Mouse (Mus musculus) midbrain, embryonic 14.5 days (tissue): ENCODE measurements around the gene H3f3b. TPM values are rescaled to one million over a fixed set of nuclear protein-coding genes. Genes with fewer than 3 reads are reported as not detected.
A peak's percentile ranks its signal among the peaks of the same experiment; 100 is the strongest.
"Not testable (repeated sequence)": the region's sequence is repeated elsewhere in the genome, so short reads cannot be mapped to it uniquely, and the experiment has no call there.

Source experiments
- ATAC-seq: fragments of 200-750 bp; cut with Nextera tagmentation; 2 replicates; pipeline ENCODE4 v1.8.0; 2017; ENCODE audit warnings: moderate number of reproducible peaks, moderate library complexity; ENCODE audit not compliant: low FRiP score, low TSS enrichment
- DNase-seq: peaks from one replicate; pipeline ENCODE4 v3.0.0-alpha.2; 2015
- H3K27ac ChIP-seq: fragments of 300-500 bp; sonication (generic); replicated peaks from 2 replicates; pipeline ENCODE4 v1.5.1; 2014; ENCODE audit warnings: mild to moderate bottlenecking, low read depth, low read length, moderate library complexity
- H3K27me3 ChIP-seq: fragments of 300-500 bp; sonication (generic); 2 replicates; pipeline ENCODE4 v1.6.1; 2014; ENCODE audit warnings: low read length, control low read depth, mixed read lengths; ENCODE audit not compliant: control insufficient read depth, insufficient read depth
- H3K36me3 ChIP-seq: fragments of 300-500 bp; sonication (generic); 2 replicates; pipeline ENCODE4 v1.6.1; 2014; ENCODE audit warnings: low read length, control low read depth; ENCODE audit not compliant: control insufficient read depth, insufficient read depth
- H3K4me1 ChIP-seq: fragments of 300-500 bp; sonication (generic); 2 replicates; pipeline ENCODE4 v1.6.1; 2014; ENCODE audit warnings: mild to moderate bottlenecking, antibody characterized with exemption, low read length, control low read depth; ENCODE audit not compliant: control insufficient read depth, insufficient read depth
- H3K4me2 ChIP-seq: fragments of 300-500 bp; sonication (generic); 2 replicates; pipeline ENCODE4 v1.6.1; 2014; ENCODE audit warnings: mild to moderate bottlenecking, low read length, moderate library complexity
- H3K4me3 ChIP-seq: fragments of 300-500 bp; sonication (generic); replicated peaks from 2 replicates; pipeline ENCODE4 v1.5.1; 2014; ENCODE audit warnings: low read depth, low read length
- H3K9ac ChIP-seq: fragments of 300-500 bp; sonication (generic); replicated peaks from 2 replicates; pipeline ENCODE4 v1.6.1; 2014; ENCODE audit warnings: mild to moderate bottlenecking, low read length, moderate library complexity
- H3K9me3 ChIP-seq: fragments of 300-500 bp; sonication (generic); 2 replicates; pipeline ENCODE4 v1.6.1; 2016; ENCODE audit warnings: low read length, control low read depth, mixed read lengths; ENCODE audit not compliant: control insufficient read depth
- WGBS: fragments of 180-500 bp; shearing (Covaris S2); extraction: QIAGEN DNeasy Blood & Tissue Kit; methylation state at CpG from one replicate; pipeline ENCODE4 v1.1.7; 2014; 5-methylcytosine and 5-hydroxymethylcytosine counted together
- polyA plus RNA-seq: library from polyadenylated mRNA; unstranded; fragments of >200 nt; fragmentation: Nextera tagmentation; extraction: Ambion mirVana; gene quantifications from 2 replicates; pipeline ENCODE4 v1.2.1, GENCODE M21; 2014

Gene H3f3b
- polyA plus RNA-seq, 1 experiment from 2014 or later: 2,948 TPM

DNA sequence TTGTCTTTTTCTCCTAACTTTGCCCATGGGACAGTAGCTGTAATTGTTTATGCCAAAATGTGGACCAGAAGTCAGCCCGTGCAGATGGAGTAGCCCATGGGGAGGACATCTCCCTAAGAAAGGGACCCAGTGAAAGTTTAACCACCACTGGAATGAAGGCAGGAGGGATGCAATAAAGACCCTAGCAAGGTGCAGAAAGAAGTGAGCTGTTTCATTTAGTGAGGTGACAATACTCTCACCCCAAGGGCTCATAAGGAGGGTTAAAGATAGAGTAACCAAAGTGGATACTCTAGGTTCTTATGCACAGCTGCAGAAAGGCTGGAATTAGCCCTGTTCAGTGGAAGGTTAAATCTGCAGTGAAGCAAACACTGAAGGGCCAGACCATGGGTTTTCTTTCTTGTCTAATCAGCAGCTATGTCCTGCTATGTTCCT is 8.4 kb downstream of the H3f3b start:
- WGBS: 66% methylated on average over 1 of the region's 1 CpGs
- Histone ChIP-seq H3K4me1 (peaks cover 14% of the 10 kb centered on the region), H3K36me3 (peaks cover 31% of the 10 kb centered on the region), H3K4me3 (no peak overlapping the region), H3K27ac (no peak overlapping the region), H3K9me3 (no peaks in the 10 kb centered on the region), H3K27me3 (no peaks in the 10 kb centered on the region), H3K4me2 (no peak overlapping the region), H3K9ac (no peak overlapping the region)
- ATAC-seq (no peak), DNase-seq (no peak)

DNA sequence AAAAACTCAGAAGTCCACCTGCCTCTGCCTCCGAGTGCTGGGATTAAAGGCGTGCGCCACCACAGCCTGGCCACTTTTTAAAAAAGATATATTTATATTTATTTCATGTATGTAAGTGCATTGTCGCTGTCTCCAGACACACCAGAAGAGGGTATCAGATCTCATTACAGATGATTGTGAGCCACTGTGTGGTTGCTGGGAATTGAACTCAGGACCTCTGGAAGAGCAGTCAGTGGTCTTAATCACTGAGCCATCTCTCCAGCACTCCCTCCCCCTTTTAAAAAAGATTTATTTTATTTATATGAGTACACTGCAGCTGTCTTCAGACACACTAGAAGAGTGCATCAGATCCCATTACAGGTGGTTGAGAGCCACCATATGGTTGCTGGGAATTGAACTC is 8.9 kb downstream of the H3f3b start:
- Histone ChIP-seq H3K4me1 (peaks cover 14% of the 10 kb centered on the region), H3K36me3 (peaks cover 31% of the 10 kb centered on the region)
- 94% methylated on average over 4 of the region's 4 CpGs for WGBS
- H3K4me2 ChIP-seq, H3K4me3 ChIP-seq, H3K27ac ChIP-seq, H3K27me3 ChIP-seq, H3K9ac ChIP-seq, DNase-seq, H3K9me3 ChIP-seq, ATAC-seq: not testable (repeated sequence)

DNA sequence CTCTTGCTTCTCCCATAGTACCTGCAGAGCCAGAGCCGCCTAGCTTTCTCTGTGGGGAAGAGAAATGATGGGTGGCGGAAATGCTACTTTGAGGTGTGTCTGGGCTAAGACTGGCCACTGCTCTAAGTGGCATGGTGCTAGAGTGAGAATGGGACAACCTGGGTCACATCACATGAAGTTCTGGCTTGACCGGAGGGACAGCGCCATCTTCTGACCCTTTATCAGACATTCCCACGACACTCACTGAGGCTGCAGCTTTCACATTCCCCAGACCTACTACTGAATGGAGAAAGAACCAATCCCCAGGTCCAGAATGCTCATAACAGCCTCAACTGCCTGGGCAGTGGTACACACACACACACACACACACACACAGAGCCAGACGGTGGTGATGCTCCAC is 9.7 kb downstream of the H3f3b start:
- H3K4me3 ChIP-seq: no peak overlapping the region
- H3K9ac ChIP-seq: no peak overlapping the region
- H3K27me3 ChIP-seq: no peaks in the 10 kb centered on the region
- ATAC-seq (no peak), DNase-seq (peak; percentile 49)
- peaks cover 27% of the 10 kb centered on the region for H3K36me3 ChIP-seq
- H3K4me2 ChIP-seq: no peak overlapping the region
- 33% methylated on average over 6 of the region's 6 CpGs for WGBS
- no peaks in the 10 kb centered on the region for H3K9me3 ChIP-seq
- H3K27ac ChIP-seq: no peak overlapping the region
- peaks cover 16% of the 10 kb centered on the region for H3K4me1 ChIP-seq

DNA sequence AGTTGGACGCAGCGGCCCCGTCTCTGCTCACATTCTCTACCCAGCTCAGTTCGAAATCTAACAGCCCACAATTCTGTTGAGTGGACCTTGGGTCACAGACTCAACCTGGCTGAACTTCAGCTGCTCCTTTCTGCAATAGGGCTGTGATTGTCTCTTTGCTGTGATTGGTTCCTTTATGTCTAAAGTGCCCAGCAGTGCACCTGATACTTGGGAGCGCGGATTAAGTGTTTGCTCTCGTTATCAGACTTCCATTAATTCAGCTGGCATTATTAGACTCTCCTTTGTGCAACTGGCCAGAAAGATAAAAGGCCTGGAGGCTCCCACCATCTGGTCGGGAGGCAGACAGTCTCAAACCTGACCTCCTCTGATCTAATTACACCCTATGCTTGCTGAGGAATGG is 12.9 kb downstream of the H3f3b start:
- no peak overlapping the region for H3K9ac ChIP-seq
- DNase-seq (no peak), ATAC-seq (no peak)
- no peaks in the 10 kb centered on the region for H3K27me3 ChIP-seq
- peaks cover 14% of the 10 kb centered on the region for H3K4me1 ChIP-seq
- no peaks in the 10 kb centered on the region for H3K36me3 ChIP-seq
- no peaks in the 10 kb centered on the region for H3K9me3 ChIP-seq
- H3K4me3 ChIP-seq: no peak overlapping the region
- no peak overlapping the region for H3K27ac ChIP-seq
- WGBS: 58% methylated on average over 8 of the region's 8 CpGs
- no peak overlapping the region for H3K4me2 ChIP-seq

DNA sequence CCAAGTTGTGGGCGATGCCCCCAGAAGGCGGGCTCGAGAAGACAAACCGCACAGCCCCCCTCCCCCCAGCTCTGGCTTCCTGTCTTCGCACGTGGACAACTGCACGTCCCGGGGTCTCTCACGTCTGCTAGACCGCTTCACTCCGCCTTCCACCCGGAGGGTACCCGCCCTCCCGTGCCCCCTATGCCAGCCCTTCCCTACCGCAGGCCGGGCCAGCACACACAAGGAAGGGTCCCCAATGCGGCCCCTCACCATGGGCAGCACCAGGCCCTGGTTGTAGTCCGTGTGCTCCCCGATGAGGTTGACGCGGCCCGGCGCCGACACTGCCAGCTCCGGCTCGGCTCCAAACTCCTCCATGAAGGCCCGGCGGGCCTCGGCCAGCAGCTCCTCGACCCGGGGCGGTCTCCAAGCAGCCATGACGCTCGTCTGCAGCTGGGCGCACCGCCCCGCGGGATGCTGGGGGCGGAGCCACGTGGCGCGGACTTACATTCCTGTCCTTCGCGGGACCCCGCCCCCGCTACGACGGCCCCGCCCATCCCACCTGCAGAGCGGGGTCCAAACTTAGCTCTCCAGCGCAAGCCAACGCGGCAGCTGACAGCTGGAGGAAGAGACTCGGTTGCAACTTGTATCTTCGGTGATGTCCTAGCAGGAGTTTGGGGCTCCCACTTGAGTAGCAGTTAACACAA is 15.4 kb downstream of the H3f3b start, which contains the start of gene Galk1:
Gene Galk1, minus strand, starts transcription at position 458 of the 686 bp plus-strand sequence.
- peak within 1 kb of the TSS; percentile 50 for H3K4me3 ChIP-seq
- ATAC-seq (peak; percentile 74), DNase-seq (peak; percentile 87)
- H3K36me3 ChIP-seq: no peaks in the 10 kb centered on the region
- H3K9me3 ChIP-seq: no peaks in the 10 kb centered on the region
- peak within 1 kb of the TSS; percentile 73 for H3K27ac ChIP-seq
- peak within 1 kb of the TSS; percentile 60 for H3K9ac ChIP-seq
- H3K27me3 ChIP-seq: no peaks in the 10 kb centered on the region
- under 1% methylated on average over 55 of the region's 55 CpGs for WGBS
- peak within 1 kb of the TSS; percentile 81 for H3K4me2 ChIP-seq
- peaks cover 14% of the 10 kb centered on the region for H3K4me1 ChIP-seq

DNA sequence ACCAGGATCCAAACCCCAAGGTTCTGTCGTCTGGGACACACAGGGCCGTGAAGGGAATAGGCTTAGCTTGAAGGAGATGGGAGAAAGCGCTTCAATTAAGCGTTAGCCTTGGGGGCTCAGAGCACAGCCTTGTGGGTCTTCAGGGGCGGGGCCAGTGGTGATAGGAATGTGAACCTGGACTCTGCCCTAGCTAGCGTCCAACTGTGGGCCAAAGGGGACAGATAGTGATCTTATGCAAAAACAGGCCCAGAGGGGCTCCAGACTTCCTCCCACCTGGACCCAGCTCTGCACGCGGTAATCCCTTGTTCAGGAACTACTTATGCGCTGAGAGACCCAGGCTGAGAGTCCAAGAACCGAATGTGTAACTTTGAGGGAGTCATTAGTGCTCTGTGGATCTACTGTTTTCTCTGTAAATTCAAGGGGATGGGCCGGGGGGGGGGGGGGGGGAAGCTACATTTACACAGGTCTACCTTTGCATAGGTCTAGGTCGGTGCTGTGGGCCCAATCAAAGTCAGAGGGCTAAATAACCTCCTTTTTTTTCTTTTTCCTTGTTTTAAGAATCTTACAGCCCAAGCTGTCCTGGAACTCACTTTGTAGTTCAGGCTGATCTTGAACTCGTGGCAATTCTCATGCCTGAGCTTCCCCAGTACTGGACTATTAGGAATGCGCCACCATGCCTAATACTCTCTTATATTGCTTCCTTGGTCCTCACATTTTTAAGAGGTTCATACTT is 16.1 kb downstream of the H3f3b start:
- Histone ChIP-seq H3K4me2 (peak overlapping the region; percentile 81), H3K4me1 (peaks cover 14% of the 10 kb centered on the region), H3K9ac (peak overlapping the region; percentile 60; the same call in 1 of the 2 replicates), H3K27me3 (no peaks in the 10 kb centered on the region), H3K4me3 (peak overlapping the region; percentile 50), H3K9me3 (no peaks in the 10 kb centered on the region), H3K27ac (peak overlapping the region; percentile 73; the same call in 1 of the 2 replicates), H3K36me3 (no peaks in the 10 kb centered on the region)
- WGBS: 24% methylated on average over 14 of the region's 14 CpGs
- ATAC-seq (peak; percentile 16; the same call in 1 of the 2 replicates), DNase-seq (no peak)

DNA sequence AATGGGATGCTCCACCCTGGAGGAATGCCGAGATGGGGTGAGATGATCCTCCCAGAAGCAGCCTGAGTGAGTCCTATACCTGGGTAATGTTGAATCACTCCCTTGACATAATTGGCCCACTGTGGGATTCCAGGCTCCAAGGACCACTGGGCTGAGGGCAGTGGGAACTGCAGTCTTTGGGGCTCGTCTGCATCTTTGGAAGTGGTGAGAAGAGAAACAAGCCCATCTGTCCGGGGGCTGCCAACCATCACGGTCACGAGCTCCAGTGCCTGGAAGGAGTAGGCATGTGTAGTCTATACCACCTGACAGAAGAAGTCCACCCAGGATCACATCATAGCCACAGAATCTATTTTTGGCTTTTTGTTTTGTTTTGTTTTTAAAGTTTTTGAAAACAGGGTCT is 16.8 kb downstream of the H3f3b start:
- no peak for DNase-seq
- Histone ChIP-seq H3K4me1 (peaks cover 14% of the 10 kb centered on the region), H3K36me3 (no peaks in the 10 kb centered on the region), H3K27ac (no peak overlapping the region), H3K27me3 (no peaks in the 10 kb centered on the region), H3K4me3 (no peak overlapping the region), H3K9me3 (no peaks in the 10 kb centered on the region), H3K9ac (no peak overlapping the region), H3K4me2 (no peak overlapping the region)
- 87% methylated on average over 5 of the region's 5 CpGs for WGBS
- ATAC-seq: no peak

DNA sequence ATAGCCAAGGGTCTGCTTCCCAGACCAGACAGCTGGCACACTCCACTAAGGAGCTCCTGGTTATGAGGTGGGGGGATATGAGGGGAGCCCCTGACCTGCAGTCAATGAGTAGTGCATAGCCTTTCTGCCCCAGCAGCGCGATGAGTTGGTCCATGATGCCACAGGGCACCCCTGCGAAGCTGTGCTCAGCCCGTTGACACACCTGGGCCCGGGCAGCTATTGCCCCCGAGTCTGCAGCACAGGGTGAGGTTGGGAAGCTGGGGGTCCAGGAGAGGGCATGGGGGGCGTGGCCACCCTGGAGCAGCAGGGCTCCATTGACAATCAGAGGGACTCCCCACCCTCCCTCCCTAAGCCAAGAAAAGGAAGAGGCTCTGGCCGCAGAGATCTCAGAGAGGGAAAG is 17.6 kb downstream of the H3f3b start:
- no peak for ATAC-seq
- Histone ChIP-seq H3K4me2 (no peak overlapping the region), H3K4me1 (peaks cover 20% of the 10 kb centered on the region), H3K27ac (no peak overlapping the region), H3K36me3 (no peaks in the 10 kb centered on the region), H3K27me3 (no peaks in the 10 kb centered on the region), H3K4me3 (no peak overlapping the region), H3K9me3 (no peaks in the 10 kb centered on the region), H3K9ac (no peak overlapping the region)
- 89% methylated on average over 8 of the region's 8 CpGs for WGBS
- no peak for DNase-seq
